8 mouse cellular contexts compared by ENCODE assay signal in the genomic region with DNA sequence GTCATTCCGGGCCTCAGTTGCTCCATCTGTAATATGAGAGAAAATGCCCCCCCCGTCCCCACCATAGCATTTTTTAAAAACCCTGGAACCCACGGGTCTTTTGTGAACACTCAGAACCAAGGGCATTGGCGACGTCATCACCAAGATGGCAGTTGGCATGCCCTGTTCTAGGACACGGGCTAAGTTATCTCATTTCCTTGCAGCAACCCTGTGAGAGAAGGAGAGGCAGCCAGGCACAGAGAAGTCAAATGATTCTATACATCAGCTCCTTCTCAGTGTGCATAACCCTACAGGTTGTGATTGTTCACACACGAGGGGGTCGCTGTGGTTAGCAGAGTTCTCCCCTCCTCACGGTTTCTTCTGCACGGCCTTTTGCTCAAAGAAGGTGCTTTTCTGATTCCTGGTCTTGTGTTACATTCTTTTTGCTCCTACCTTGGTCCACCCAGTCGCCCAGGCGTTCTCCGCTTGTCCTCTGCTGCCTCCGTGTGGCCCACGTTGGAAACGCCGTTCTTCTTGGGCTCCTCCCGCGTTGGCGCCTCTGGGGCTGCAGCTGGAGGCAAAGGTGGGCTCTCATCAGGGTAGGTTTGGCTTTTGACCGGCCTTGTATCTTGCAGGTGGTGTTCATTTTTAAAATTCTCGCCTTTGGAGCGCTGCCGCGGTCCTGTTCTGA. TPM values are rescaled to one million over a fixed set of nuclear protein-coding genes. Genes with fewer than 3 reads are reported as not detected.
A peak's percentile ranks its signal among the peaks of the same experiment; 100 is the strongest.
DNase-seq lines count a peak whose midpoint lies in the region; ATAC-seq and TF ChIP-seq lines count a peak whose summit lies in the region.

No protein-coding gene starts in this region.

- H3K9ac ChIP-seq in forebrain, embryonic 11.5 days (ENCODE audit: low read length): no peak overlapping the region; the same call in 1 of the 2 replicates
- H3K9ac ChIP-seq in liver, embryonic 14.5 days (replicated peaks): no peak overlapping the region
- H3K9ac ChIP-seq in neural tube, embryonic 14.5 days (replicated peaks; ENCODE audit: low read depth, low read length): no peak overlapping the region

- peak; percentile 98 for TF ChIP-seq CTCF in brain, embryonic 14.5 days (IDR thresholded peaks at IDR 0.05; ENCODE audit: borderline replicate concordance, extremely low read depth, insufficient read depth, insufficient read length)
- peak; percentile 91 for TF ChIP-seq CTCF in liver, embryonic 14.5 days (IDR thresholded peaks at IDR 0.05; ENCODE audit: low read depth)

- DNase-seq in CD4-positive, CD25-positive, alpha-beta regulatory T cell, adult 2 months (ENCODE audit: low read depth, low spot score): peak; percentile 75
- DNase-seq in brain, embryonic 14.5 days (ENCODE audit: low read depth): peak; percentile 84
- peak; percentile 94 for DNase-seq in forebrain, embryonic 11.5 days (ENCODE audit: low spot score)
- peak; percentile 77 to 91 for DNase-seq in heart, postnatal 10 days
- DNase-seq in kidney, postnatal 4 days: peak; percentile 90 to 92
- DNase-seq in liver, embryonic 14.5 days (ENCODE audit: low read depth in 3 of 3, low spot score in 3 of 3): peak in 1 of 3 experiments; percentile 4
- DNase-seq in testis, postnatal 10 days (ENCODE audit: low spot score): peak; percentile 93

- no peak for TF ChIP-seq POLR2A in brain, embryonic 14.5 days (IDR thresholded peaks at IDR 0.05; ENCODE audit: borderline replicate concordance, extremely low read depth, insufficient read depth, insufficient read length, poor library complexity, severe bottlenecking)

- no peak overlapping the region for H3K27ac ChIP-seq in forebrain, embryonic 11.5 days (ENCODE audit: low read depth, low read length)
- no peak overlapping the region for H3K27ac ChIP-seq in liver, embryonic 14.5 days
- H3K27ac ChIP-seq in neural tube, embryonic 14.5 days (ENCODE audit: low read depth, low read length): 0 out of 2 replicates have a peak overlapping the region, but pooled peaks have one; percentile 28

- H3K4me3 ChIP-seq in forebrain, embryonic 11.5 days (ENCODE audit: low read depth, low read length): no peak overlapping the region
- no peak overlapping the region for H3K4me3 ChIP-seq in liver, embryonic 14.5 days (ENCODE audit: insufficient read depth in 1 of 2, low read depth in 2 of 2, low read length in 2 of 2)
- no peak overlapping the region for H3K4me3 ChIP-seq in neural tube, embryonic 14.5 days (ENCODE audit: low read depth, low read length)

- no peak for TF ChIP-seq EP300 in liver, embryonic 14.5 days (IDR thresholded peaks at IDR 0.05; ENCODE audit: low read depth)

- peak; percentile 43 for ATAC-seq in forebrain, embryonic 11.5 days (replicated peaks; ENCODE audit: low FRiP score)
- ATAC-seq in liver, embryonic 14.5 days (ENCODE audit: insufficient read depth): no peak
- ATAC-seq in neural tube, embryonic 14.5 days (ENCODE audit: low read depth): peak; percentile 77

- H3K4me2 ChIP-seq in forebrain, embryonic 11.5 days (ENCODE audit: low read depth, low read length, severe bottlenecking): peak overlapping the region; percentile 22; the same call in 1 of the 2 replicates
- no peak overlapping the region for H3K4me2 ChIP-seq in liver, embryonic 14.5 days (ENCODE audit: low read depth)
- H3K4me2 ChIP-seq in neural tube, embryonic 14.5 days (ENCODE audit: low read depth, low read length): peak overlapping the region; percentile 36

- 16% methylated on average over 25 of the region's 25 CpGs for WGBS in forebrain, embryonic 11.5 days
- WGBS in liver, embryonic 14.5 days (ENCODE audit: insufficient replicate concordance): 11% methylated on average over 25 of the region's 25 CpGs
- 18% methylated on average over 25 of the region's 25 CpGs for WGBS in neural tube, embryonic 14.5 days

- 0 out of 2 replicates have a peak, but pooled peaks cover 4% of the 10 kb centered on the region for H3K4me1 ChIP-seq in forebrain, embryonic 11.5 days (replicated peaks; ENCODE audit: control insufficient read depth, insufficient read depth, low read length)
- no peaks in the 10 kb centered on the region for H3K4me1 ChIP-seq in liver, embryonic 14.5 days (replicated peaks; ENCODE audit: control insufficient read depth in 2 of 2, insufficient read depth in 2 of 2, low read length in 1 of 2)
- H3K4me1 ChIP-seq in neural tube, embryonic 14.5 days (ENCODE audit: control insufficient read depth, insufficient read depth, low read length): 0 out of 2 replicates have a peak, but pooled peaks cover 5% of the 10 kb centered on the region

- no peaks in the 10 kb centered on the region for H3K36me3 ChIP-seq in forebrain, embryonic 11.5 days (ENCODE audit: control insufficient read depth, insufficient read depth, low read length)
- H3K36me3 ChIP-seq in liver, embryonic 14.5 days (replicated peaks; ENCODE audit: control insufficient read depth, insufficient read depth, low read depth): no peaks in the 10 kb centered on the region
- no peaks in the 10 kb centered on the region for H3K36me3 ChIP-seq in neural tube, embryonic 14.5 days (ENCODE audit: control insufficient read depth, insufficient read depth, low read length)

- intact Hi-C loops in heart, postnatal 10 days (cut with DNase I): loop anchor here (5.0 to 10.0 kb wide), 2 partner anchors 445 to 517 kb away; no protein-coding TSS in a partner anchor

- peaks cover 7% of the 10 kb centered on the region for H3K27me3 ChIP-seq in forebrain, embryonic 11.5 days (ENCODE audit: control insufficient read depth, insufficient read depth, low read length)
- no peaks in the 10 kb centered on the region; the same call in 1 of the 2 replicates for H3K27me3 ChIP-seq in liver, embryonic 14.5 days (ENCODE audit: control insufficient read depth, insufficient read depth, low read length)
- H3K27me3 ChIP-seq in neural tube, embryonic 14.5 days (ENCODE audit: control insufficient read depth, insufficient read depth, low read length): no peaks in the 10 kb centered on the region; the same call in 1 of the 2 replicates

- no peaks in the 10 kb centered on the region for H3K9me3 ChIP-seq in forebrain, embryonic 11.5 days (ENCODE audit: control insufficient read depth, low read length)
- H3K9me3 ChIP-seq in liver, embryonic 14.5 days (ENCODE audit: control insufficient read depth, low read length): no peaks in the 10 kb centered on the region
- H3K9me3 ChIP-seq in neural tube, embryonic 14.5 days (ENCODE audit: control insufficient read depth, low read length): no peaks in the 10 kb centered on the region

RNA-seq across cellular contexts. Expression of a gene that starts 44.2 kb away (rescaled TPM):
- 8.2 and 22.2 TPM in 2 replicates for polyA plus RNA-seq in brain, embryonic 14.5 days (2012; rRNA removed)
- polyA plus RNA-seq in forebrain, embryonic 11.5 days (2014; fragmentation: Nextera tagmentation; extraction: Ambion mirVana): 12.5 and 16.9 TPM in 2 replicates
- total RNA-seq in heart, postnatal 10 days (2021): under 1 TPM; 0.27 to 0.31 TPM
- polyA plus RNA-seq in liver, embryonic 14.5 days (2012; rRNA removed): 0.04 and 0.05 TPM in 2 replicates
- not detected in 2 replicates for polyA plus RNA-seq in liver, embryonic 14.5 days (2014; fragmentation: Nextera tagmentation; extraction: Ambion mirVana)
- polyA plus RNA-seq in neural tube, embryonic 14.5 days (2014; fragmentation: Nextera tagmentation; extraction: Ambion mirVana): 0.09 TPM in 1 of 2 replicates, not detected in the other
